Mouse (Mus musculus): Measurements from ENCODE around the gene Nlgn1.

GRCm38 (mm10) chr3:26042966-26043365 lies 289.3 kb downstream of the Nlgn1 start:
- TF ChIP-seq CTCF (IDR thresholded peaks at IDR 0.05; ENCODE audit: extremely low read depth, insufficient read length, insufficient replicate concordance, low read depth, low read length) (no peak), POLR2A (IDR thresholded peaks at IDR 0.05; ENCODE audit: low read depth, low read length) (no peak)

All from small intestine, adult 2 months (tissue).